Mouse (Mus musculus): ENCODE results near the gene Il9. TPM values are rescaled to one million over a fixed set of nuclear protein-coding genes. Genes with fewer than 3 reads are reported as not detected.

Il9 gene
- polyA plus RNA-seq (2015; fragmentation: Nextera tagmentation; extraction: Ambion mirVana), result not detected in 2 replicates

DNA sequence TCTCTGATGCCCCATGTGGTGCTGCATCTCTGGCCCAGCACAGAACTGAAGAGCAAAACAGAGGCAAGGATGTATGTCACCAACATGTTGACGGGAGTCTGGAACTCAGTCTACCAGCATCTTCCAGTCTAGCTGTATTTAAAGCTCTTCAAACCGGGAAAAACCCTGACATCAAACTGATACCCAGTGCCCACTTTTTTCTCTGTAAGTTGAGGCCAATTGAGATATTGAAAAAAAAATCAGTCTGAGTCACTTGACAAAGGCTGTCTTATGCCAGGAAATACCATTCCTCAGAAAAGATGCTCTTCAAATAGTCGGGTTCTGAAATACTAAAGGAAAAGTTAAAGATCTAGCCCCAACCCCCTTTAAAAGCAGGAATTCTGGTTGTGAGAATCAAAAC, at the start of gene Il9:
Gene Il9 (minus strand): TSS at position 101 of the 400 bp plus-strand sequence.
- no peaks in the 10 kb centered on the region for H3K4me1 ChIP-seq
- no peak for ATAC-seq (ENCODE audit: low FRiP score, low read depth)
- H3K27me3 ChIP-seq, result no peaks in the 10 kb centered on the region
- H3K9me3 ChIP-seq, result no peaks in the 10 kb centered on the region
- no peaks in the 10 kb centered on the region for H3K36me3 ChIP-seq
- H3K27ac ChIP-seq, result no peak within 1 kb of the TSS
- H3K4me3 ChIP-seq, result no peak within 1 kb of the TSS
- H3K4me2 ChIP-seq (replicated peaks), result no peak within 1 kb of the TSS
- no peak within 1 kb of the TSS for H3K9ac ChIP-seq
- 85% methylated on average over 3 of the region's 3 CpGs for WGBS

- Histone ChIP-seq H3K4me1 (no peaks in the 10 kb centered on the region), H3K9me3 (peaks cover 4% of the 10 kb centered on the region; the same call in 1 of the 2 replicates), H3K4me2 (replicated peaks) (no peak overlapping the region), H3K4me3 (no peak overlapping the region), H3K36me3 (peaks cover 5% of the 10 kb centered on the region), H3K27ac (no peak overlapping the region), H3K9ac (no peak overlapping the region), H3K27me3 (no peaks in the 10 kb centered on the region)
- WGBS, result 66% methylated on average over 8 of the region's 8 CpGs
- no peak for ATAC-seq (ENCODE audit: low FRiP score, low read depth)
These were observed 47.6 kb upstream of the Il9 start for GRCm38 (mm10) chr13:56529685-56530084.

DNA sequence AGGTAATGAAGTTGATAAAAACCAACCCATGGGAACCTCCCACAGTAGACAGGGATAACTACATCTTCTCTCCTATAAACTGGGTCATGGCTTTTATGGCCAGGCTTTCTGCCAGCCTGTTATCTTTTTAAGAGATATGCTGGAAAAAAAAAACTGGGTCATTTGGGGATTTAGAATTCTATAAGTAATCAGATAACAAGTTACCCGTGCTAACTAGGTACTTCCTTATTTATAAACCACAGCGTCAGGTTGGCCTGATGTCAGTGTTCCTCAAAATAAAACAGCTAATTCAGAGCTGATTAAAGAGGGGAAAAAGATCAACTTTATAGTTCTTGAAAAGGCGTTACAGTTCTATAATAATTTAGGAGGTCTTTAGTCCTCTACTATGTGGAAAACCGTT, 47.0 kb upstream of the Il9 start:
- ATAC-seq (ENCODE audit: low FRiP score, low read depth), result no peak
- Histone ChIP-seq H3K4me3 (no peak overlapping the region), H3K9me3 (peaks cover 2% of the 10 kb centered on the region; the same call in 1 of the 2 replicates), H3K27me3 (no peaks in the 10 kb centered on the region), H3K4me1 (no peaks in the 10 kb centered on the region), H3K4me2 (replicated peaks) (no peak overlapping the region), H3K36me3 (peaks cover under 1% of the 10 kb centered on the region), H3K27ac (no peak overlapping the region), H3K9ac (no peak overlapping the region)
- WGBS, result 64% methylated on average over 4 of the region's 4 CpGs

DNA sequence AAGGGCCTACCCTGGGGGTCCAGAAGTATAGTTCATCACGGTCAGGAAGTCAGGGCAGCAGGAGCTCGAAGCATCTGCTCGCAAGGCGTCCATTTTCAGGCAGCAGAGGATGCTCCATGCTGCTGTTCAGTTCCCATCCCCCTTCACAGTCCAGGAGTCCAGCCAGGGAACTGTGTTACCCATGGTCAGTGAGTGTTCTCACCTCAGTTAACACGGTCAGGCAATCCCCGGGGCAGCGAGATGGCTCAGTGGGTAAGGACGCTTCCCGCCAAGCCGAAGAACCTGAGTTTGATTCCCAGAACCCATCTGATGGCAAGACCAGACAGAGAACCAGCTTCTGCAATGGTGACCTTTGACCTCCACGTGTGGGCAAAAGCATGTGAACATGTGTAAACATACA, 46.2 kb upstream of the Il9 start:
- H3K4me3 ChIP-seq, result no peak overlapping the region
- no peaks in the 10 kb centered on the region for H3K36me3 ChIP-seq
- no peak overlapping the region for H3K9ac ChIP-seq
- H3K27me3 ChIP-seq, result no peaks in the 10 kb centered on the region
- H3K9me3 ChIP-seq, result no peaks in the 10 kb centered on the region; the same call in 1 of the 2 replicates
- no peaks in the 10 kb centered on the region for H3K4me1 ChIP-seq
- H3K27ac ChIP-seq, result no peak overlapping the region
- WGBS, result 85% methylated on average over 11 of the region's 11 CpGs
- H3K4me2 ChIP-seq (replicated peaks), result no peak overlapping the region
- ATAC-seq (ENCODE audit: low FRiP score, low read depth), result no peak

- Histone ChIP-seq H3K36me3 (no peaks in the 10 kb centered on the region), H3K4me1 (0 out of 2 replicates have a peak, but pooled peaks cover under 1% of the 10 kb centered on the region), H3K4me2 (replicated peaks) (no peak overlapping the region), H3K4me3 (no peak overlapping the region), H3K9ac (no peak overlapping the region), H3K27ac (no peak overlapping the region), H3K27me3 (no peaks in the 10 kb centered on the region), H3K9me3 (no peaks in the 10 kb centered on the region)
- 91% methylated on average over 7 of the region's 7 CpGs for WGBS
- ATAC-seq (ENCODE audit: low FRiP score, low read depth), result no peak
These were observed 45.8 kb upstream of the Il9 start for GRCm38 (mm10) chr13:56527846-56528245.

DNA sequence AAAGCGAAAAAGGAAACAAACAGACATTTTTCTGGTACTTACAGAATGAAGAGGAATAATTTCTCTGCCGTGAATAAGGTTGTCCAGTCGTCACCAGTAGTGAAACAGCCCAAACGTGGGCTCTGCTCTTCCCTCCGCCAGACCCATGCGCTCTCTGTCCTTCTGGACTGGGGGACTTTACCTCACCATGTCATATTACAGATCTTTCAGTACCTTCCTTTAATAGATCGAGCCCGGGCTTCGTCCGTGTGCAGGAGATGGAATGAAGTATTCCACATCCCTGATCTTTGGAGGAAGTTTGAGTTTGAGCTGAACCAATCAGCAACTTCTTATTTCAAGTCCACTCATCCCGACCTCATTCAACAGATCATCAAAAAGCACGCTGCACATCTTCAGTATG, 44.8 kb upstream of the Il9 start:
- Histone ChIP-seq H3K9me3 (no peaks in the 10 kb centered on the region), H3K27me3 (no peaks in the 10 kb centered on the region), H3K4me1 (0 out of 2 replicates have a peak, but pooled peaks cover 2% of the 10 kb centered on the region), H3K4me2 (replicated peaks) (no peak overlapping the region), H3K27ac (no peak overlapping the region), H3K9ac (no peak overlapping the region), H3K4me3 (no peak overlapping the region), H3K36me3 (no peaks in the 10 kb centered on the region)
- ATAC-seq (ENCODE audit: low FRiP score, low read depth), result no peak
- 85% methylated on average over 12 of the region's 12 CpGs for WGBS

GRCm38 (mm10) chr13:56522821-56523167, 40.7 kb upstream of the Il9 start:
- H3K9ac ChIP-seq, result peak overlapping the region; percentile 67
- WGBS, result 4% methylated on average over 8 of the region's 8 CpGs
- peak overlapping the region; percentile 76 for H3K4me2 ChIP-seq (replicated peaks)
- 0 out of 2 replicates have a peak, but pooled peaks cover 2% of the 10 kb centered on the region for H3K4me1 ChIP-seq
- H3K27me3 ChIP-seq, result no peaks in the 10 kb centered on the region
- H3K4me3 ChIP-seq, result peak overlapping the region; percentile 65
- no peaks in the 10 kb centered on the region for H3K9me3 ChIP-seq
- ATAC-seq (ENCODE audit: low FRiP score, low read depth), result peak; percentile 12; the same call in 1 of the 2 replicates
- no peak overlapping the region for H3K27ac ChIP-seq
- H3K36me3 ChIP-seq, result no peaks in the 10 kb centered on the region

GRCm38 (mm10) chr13:56522081-56522820, 40.2 kb upstream of the Il9 start, which contains the start of gene Fbxl21:
TSS of gene Fbxl21 (plus strand) at chr13:56522472.
- H3K36me3 ChIP-seq, result no peaks in the 10 kb centered on the region
- H3K9ac ChIP-seq, result peak within 1 kb of the TSS; percentile 67
- ATAC-seq (ENCODE audit: low FRiP score, low read depth), result peak; percentile 98
- H3K27me3 ChIP-seq, result no peaks in the 10 kb centered on the region
- WGBS, result under 1% methylated on average over 51 of the region's 56 CpGs
- H3K4me2 ChIP-seq (replicated peaks), result peak within 1 kb of the TSS; percentile 76
- 0 out of 2 replicates have a peak, but pooled peaks cover 2% of the 10 kb centered on the region for H3K4me1 ChIP-seq
- no peak within 1 kb of the TSS for H3K27ac ChIP-seq
- no peaks in the 10 kb centered on the region for H3K9me3 ChIP-seq
- peak within 1 kb of the TSS; percentile 65 for H3K4me3 ChIP-seq

GRCm38 (mm10) chr13:56516816-56517215, 34.8 kb upstream of the Il9 start:
- ATAC-seq (ENCODE audit: low FRiP score, low read depth), result no peak
- no peaks in the 10 kb centered on the region for H3K4me1 ChIP-seq
- no peaks in the 10 kb centered on the region for H3K36me3 ChIP-seq
- 64% methylated on average over 7 of the region's 7 CpGs for WGBS
- no peak overlapping the region for H3K27ac ChIP-seq
- no peak overlapping the region for H3K9ac ChIP-seq
- no peak overlapping the region for H3K4me2 ChIP-seq (replicated peaks)
- H3K9me3 ChIP-seq, result no peaks in the 10 kb centered on the region
- no peak overlapping the region for H3K4me3 ChIP-seq
- no peaks in the 10 kb centered on the region for H3K27me3 ChIP-seq

DNA sequence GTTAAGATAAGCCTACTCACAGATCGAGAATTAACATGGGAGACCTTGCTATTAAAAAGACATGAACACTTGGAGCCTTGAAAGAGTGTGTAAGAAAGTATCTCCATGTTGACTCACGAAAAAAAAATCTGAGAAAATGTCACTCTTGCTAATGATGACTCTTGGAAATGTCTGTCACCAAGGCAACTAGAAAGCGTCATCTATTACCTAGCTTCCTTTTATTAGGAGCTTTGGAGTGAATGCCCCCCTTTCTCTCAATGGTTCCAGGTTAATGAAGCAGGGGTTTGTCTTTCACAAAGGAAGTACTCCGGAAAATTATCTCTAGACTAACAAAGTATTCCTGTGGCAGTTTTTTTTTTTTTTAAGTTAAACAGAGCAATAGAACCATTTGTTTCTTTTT, 34.3 kb upstream of the Il9 start:
- WGBS, result 83% methylated on average over 4 of the region's 4 CpGs
- no peak overlapping the region for H3K4me2 ChIP-seq (replicated peaks)
- H3K4me1 ChIP-seq, result no peaks in the 10 kb centered on the region
- no peak overlapping the region for H3K27ac ChIP-seq
- no peak overlapping the region for H3K4me3 ChIP-seq
- H3K27me3 ChIP-seq, result no peaks in the 10 kb centered on the region
- no peak for ATAC-seq (ENCODE audit: low FRiP score, low read depth)
- H3K36me3 ChIP-seq, result no peaks in the 10 kb centered on the region
- no peaks in the 10 kb centered on the region for H3K9me3 ChIP-seq
- no peak overlapping the region for H3K9ac ChIP-seq

- Histone ChIP-seq H3K27ac (no peak overlapping the region), H3K4me3 (no peak overlapping the region), H3K4me1 (no peaks in the 10 kb centered on the region), H3K36me3 (no peaks in the 10 kb centered on the region), H3K9me3 (no peaks in the 10 kb centered on the region), H3K27me3 (no peaks in the 10 kb centered on the region), H3K9ac (no peak overlapping the region), H3K4me2 (replicated peaks) (no peak overlapping the region)
- no peak for ATAC-seq (ENCODE audit: low FRiP score, low read depth)
These were observed 31.5 kb upstream of the Il9 start for GRCm38 (mm10) chr13:56513595-56513994.

DNA sequence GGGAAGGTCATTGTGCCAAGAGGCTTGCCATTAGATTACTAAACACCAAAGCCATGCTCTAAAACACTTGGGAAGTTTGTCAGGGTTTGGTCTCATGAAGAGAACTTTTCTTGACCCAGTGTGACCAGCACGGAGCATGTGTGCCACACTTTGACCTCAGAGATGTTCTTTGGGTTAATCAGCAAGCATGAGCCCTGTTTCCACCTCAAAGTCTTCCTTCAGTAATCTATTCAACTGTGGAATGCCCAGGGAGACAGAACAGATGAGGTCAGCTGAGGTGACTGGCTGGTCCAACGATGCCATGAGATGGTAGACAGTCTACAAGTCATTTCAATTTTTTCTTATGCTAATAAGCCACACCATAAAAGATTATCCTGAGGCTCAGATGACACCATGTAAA, 27.8 kb upstream of the Il9 start:
- Histone ChIP-seq H3K4me1 (no peaks in the 10 kb centered on the region), H3K27me3 (no peaks in the 10 kb centered on the region), H3K9ac (no peak overlapping the region), H3K36me3 (no peaks in the 10 kb centered on the region), H3K4me2 (replicated peaks) (no peak overlapping the region), H3K9me3 (no peaks in the 10 kb centered on the region), H3K4me3 (no peak overlapping the region), H3K27ac (no peak overlapping the region)
- no peak for ATAC-seq (ENCODE audit: low FRiP score, low read depth)
- 81% methylated on average over 2 of the region's 2 CpGs for whole genome bisulfite sequencing

Data from limb, embryonic 13.5 days (tissue).